Mouse (Mus musculus) megakaryocyte, embryonic 14.5 days (primary cell): ENCODE measurements at regions not wholly inside any gene's neighbourhood (a gene's known extent, or its start where the extent isn't known, plus 50 kb on each side); places are given as distances from the start of the nearest gene placed in this dataset.

Experiments used
- H3K27me3 ChIP-seq: replicated peaks from 2 replicates; pipeline ENCODE3; 2012; ENCODE audit warnings: inconsistent platforms
- H3K36me3 ChIP-seq: replicated peaks from 2 replicates; pipeline ENCODE3; 2012; ENCODE audit warnings: low read length, inconsistent platforms, mixed read lengths
- H3K4me1 ChIP-seq: 2 replicates; pipeline ENCODE4 v1.6.1; 2012; ENCODE audit warnings: inconsistent platforms
- H3K4me3 ChIP-seq: replicated peaks from 2 replicates; pipeline ENCODE3; 2012; ENCODE audit warnings: moderate library complexity, mild to moderate bottlenecking, inconsistent platforms
- H3K9me3 ChIP-seq: 2 replicates; pipeline ENCODE4 v1.6.1; 2012; ENCODE audit warnings: inconsistent platforms
- FLI1 ChIP-seq: IDR thresholded peaks from 2 replicates; pipeline ENCODE4 v1.6.1; 2012; ENCODE audit warnings: low read length, inconsistent platforms, mixed read lengths
- GATA1 ChIP-seq: IDR thresholded peaks from 3 replicates; pipeline ENCODE4 v1.6.1; 2012; ENCODE audit warnings: mixed read lengths, low read length, inconsistent platforms, borderline replicate concordance

DNA sequence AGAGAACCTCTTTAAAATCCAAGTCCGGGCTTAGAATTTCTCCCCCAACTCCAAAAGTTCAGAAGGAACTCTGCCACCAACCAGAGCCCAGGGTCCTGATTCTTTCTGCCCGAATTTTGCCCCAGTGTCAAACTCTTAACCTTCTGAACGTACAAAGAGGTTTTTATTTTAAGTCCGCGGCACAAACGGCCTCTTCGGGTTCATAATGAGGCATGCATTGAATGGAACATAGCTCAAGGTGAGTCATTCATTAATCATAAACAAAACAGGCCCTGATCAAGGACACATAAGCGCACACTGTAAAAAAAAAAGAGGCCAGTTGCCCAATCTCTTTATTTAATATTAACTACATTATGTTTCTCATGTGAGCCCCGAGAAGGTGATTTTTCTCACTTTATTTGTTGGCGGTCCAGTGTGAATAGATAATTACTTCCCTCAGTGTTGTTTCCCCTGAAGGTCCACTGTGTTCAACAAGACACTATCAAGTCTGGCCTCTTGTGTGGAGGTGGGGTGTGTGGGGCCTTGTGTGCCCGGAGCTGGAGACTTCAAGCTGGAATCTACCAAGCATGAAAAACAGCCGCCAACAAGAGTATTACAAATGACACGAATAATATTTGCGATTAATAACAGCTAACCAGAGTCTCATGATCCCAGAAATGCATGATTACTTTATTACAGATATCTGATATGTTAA, 241.1 kb upstream of the Sall1 start:
- Histone ChIP-seq H3K27me3 (no peaks in the 10 kb centered on the region), H3K9me3 (peaks cover 51% of the 10 kb centered on the region), H3K4me3 (no peak overlapping the region), H3K4me1 (no peaks in the 10 kb centered on the region), H3K36me3 (no peaks in the 10 kb centered on the region)
- no peak for TF ChIP-seq GATA1
- TF ChIP-seq FLI1, result no peak

DNA sequence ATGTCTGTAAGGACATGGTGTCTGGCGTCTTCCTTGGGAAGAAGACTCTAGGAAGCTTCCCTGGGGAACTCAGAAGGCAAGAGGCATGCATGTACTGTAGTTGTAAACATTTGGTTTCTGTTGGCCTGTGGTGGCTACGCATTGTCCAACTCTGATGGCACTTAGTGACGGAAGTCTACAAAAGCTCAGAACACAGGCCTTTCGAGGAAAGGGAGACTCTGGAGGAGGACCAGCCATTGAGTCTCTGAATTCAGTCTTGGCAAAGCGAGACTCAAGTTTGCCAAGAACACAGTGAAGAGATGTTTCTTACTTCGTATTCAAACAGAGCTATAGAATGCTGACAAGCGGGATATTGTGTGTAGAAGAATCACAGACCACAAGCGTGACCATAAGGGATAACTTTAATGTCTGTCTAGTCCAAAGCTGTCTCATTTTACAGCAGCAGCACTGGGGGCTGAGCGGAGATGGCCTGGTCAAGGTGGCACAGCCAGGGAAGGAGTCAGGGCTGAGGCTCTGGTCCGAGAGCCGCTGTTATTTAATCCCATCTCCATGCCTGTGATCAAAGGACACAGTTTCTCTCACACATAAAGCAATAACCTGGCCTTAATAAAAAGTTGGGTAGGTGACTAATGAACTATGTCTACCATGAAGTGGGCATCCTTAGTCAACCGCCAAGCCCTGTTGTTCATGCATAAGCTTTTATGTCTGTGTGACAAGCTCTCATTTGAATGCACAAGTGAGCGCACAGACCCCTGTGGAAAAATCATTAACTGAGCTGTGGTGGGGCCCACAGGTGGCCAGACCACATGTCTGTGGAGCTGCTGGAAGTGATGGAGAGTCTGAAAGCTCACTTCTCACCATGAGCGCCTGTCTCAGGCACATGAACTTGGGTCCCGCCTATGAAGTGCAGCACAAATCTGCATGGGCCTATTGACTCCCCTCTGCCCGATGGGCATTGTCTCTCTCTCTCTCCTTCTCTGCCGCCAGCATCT, 239.4 kb upstream of the Sall1 start:
- no peak overlapping the region for H3K4me3 ChIP-seq
- no peaks in the 10 kb centered on the region for H3K27me3 ChIP-seq
- H3K4me1 ChIP-seq, result no peaks in the 10 kb centered on the region
- H3K9me3 ChIP-seq, result peaks cover 38% of the 10 kb centered on the region
- TF ChIP-seq FLI1, result no peak
- no peak for TF ChIP-seq GATA1
- H3K36me3 ChIP-seq, result no peaks in the 10 kb centered on the region

DNA sequence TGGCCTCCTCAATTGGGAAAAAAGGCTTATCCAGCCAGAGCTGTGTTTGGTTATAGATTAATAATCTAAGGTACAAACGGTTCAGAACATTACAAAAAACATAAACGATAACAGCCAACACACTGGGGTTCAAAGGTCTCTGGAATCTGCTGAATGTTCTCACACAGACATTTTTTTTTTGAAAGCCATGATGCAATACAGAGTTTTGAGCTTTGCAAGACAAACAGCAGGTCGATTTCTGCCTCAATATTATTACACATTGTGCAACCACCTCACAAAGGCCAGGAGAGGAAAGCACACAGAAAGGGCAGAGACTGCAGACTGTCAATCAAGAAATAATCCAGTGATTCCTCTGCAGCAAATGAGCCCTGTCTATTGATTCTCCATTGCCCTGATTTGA, 235.9 kb upstream of the Sall1 start:
- Histone ChIP-seq H3K4me1 (no peaks in the 10 kb centered on the region), H3K4me3 (no peak overlapping the region), H3K27me3 (no peaks in the 10 kb centered on the region), H3K9me3 (peaks cover 34% of the 10 kb centered on the region), H3K36me3 (no peaks in the 10 kb centered on the region)
- TF ChIP-seq GATA1, result no peak
- TF ChIP-seq FLI1, result no peak

DNA sequence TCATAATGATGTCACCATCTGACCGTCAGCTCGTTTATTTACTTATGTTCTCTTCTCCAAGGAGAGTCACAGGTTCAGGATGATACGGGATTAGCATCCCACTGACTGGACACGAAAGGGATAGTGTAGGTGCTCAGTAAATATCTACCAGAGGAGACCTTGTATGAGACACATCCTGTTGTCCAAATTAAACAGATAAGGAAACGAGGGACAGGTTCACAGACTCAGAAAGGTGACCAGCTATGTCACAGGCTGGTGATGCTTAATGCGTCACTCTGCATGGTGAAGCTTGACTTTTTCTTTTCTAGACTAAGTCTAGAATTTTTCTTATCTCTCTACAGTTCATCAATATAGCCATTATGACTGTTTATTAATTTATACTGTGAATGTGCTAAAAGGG, 235.2 kb upstream of the Sall1 start:
- H3K4me1 ChIP-seq, result no peaks in the 10 kb centered on the region
- H3K27me3 ChIP-seq, result no peaks in the 10 kb centered on the region
- H3K36me3 ChIP-seq, result no peaks in the 10 kb centered on the region
- no peak for TF ChIP-seq FLI1
- no peak for TF ChIP-seq GATA1
- H3K4me3 ChIP-seq, result no peak overlapping the region
- peaks cover 31% of the 10 kb centered on the region for H3K9me3 ChIP-seq

DNA sequence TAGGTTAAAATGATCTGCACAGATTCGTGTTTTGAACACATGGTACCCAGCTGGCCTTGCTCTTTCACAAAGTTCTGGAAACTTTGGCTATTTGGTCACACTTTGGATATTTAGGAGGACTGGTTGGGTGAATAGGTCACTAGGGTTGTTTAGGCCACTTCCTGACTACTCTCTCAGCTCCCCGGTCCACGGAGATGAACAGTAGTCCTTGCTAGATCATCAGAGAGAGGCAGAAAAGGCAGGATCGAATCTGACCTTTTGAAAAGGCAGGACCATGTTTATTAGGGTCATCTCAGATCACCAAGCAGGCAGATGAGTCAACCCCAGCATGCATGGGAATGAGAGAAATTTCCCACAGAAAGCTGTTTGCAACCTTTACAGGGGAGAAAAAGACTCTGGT, 229.3 kb upstream of the Sall1 start:
- no peaks in the 10 kb centered on the region for H3K4me1 ChIP-seq
- peaks cover 13% of the 10 kb centered on the region for H3K27me3 ChIP-seq
- no peak overlapping the region for H3K4me3 ChIP-seq
- H3K36me3 ChIP-seq, result no peaks in the 10 kb centered on the region
- TF ChIP-seq FLI1, result no peak
- TF ChIP-seq GATA1, result no peak
- H3K9me3 ChIP-seq, result peaks cover 12% of the 10 kb centered on the region

DNA sequence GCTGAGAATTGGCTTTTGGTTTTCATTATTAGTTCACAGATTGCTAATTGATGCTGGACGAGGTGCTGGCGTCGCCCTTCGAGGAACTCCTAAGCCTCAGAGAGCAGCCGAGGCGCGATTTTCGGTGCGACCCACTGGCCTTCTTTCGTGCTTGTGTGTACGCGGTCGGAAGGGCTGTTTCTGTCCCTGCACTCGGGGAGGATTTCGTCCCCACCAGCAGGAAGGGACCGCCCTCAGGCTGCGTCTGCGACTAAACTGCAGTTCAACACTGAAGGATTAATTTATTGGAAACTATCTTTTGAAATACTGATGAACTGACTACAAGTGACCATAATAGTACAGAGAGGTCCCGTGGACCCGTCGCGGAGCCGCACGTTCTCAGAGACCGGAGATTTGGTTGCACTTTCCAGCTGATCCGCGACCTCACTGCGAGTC, 228.4 kb upstream of the Sall1 start:
- Histone ChIP-seq H3K27me3 (peaks cover 13% of the 10 kb centered on the region), H3K36me3 (no peaks in the 10 kb centered on the region), H3K4me3 (peak overlapping the region; percentile 67), H3K9me3 (peaks cover 12% of the 10 kb centered on the region), H3K4me1 (no peaks in the 10 kb centered on the region)
- TF ChIP-seq FLI1 (no peak), GATA1 (no peak)

DNA sequence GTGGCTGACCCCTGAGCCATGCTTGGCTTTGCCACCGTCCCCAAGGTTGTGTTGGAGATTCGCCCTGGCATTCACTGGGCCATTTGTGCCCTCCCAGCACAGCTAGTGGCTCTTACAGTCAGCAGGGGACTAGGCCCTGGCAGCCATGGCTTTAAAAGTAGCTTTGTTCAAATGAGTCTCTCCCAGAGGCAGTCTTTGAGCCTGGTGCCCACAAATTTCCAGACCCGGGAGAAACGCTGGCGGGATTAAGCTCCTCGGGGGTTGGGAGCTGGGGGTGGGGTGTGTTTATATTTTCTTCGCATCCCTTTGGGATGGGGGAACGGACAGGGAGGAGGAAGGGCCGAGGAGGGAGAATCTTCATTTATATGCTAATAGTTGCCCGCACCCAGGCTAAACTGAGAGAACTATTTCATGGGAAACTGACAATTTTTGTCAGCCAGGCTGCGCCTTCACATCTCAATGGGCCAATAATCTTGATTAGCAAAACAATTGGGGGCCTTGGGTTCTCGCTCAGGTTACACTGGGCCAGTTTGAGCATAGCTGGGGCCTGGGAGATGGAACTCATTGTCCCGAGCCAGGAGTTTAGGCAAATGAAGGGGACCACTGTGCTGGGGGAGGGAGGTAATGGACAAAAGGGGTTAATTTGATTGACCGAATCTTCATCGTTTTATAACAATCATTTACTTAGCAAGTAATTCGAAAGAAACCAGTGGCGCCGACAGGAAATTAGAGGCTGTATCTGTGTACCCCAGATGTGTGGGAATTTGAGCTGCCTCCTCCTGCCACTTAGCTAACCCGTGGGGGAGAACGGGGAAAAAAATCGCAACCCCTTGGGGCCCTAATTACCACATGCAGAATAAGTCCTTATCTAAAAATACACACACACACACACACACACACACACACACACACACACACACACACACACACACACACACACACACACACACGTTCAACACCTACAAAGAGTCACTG, 227.7 kb upstream of the Sall1 start:
- Histone ChIP-seq H3K9me3 (peaks cover 12% of the 10 kb centered on the region), H3K27me3 (peaks cover 13% of the 10 kb centered on the region), H3K4me3 (no peak overlapping the region), H3K4me1 (no peaks in the 10 kb centered on the region), H3K36me3 (no peaks in the 10 kb centered on the region)
- TF ChIP-seq GATA1 (no peak), FLI1 (no peak)

DNA sequence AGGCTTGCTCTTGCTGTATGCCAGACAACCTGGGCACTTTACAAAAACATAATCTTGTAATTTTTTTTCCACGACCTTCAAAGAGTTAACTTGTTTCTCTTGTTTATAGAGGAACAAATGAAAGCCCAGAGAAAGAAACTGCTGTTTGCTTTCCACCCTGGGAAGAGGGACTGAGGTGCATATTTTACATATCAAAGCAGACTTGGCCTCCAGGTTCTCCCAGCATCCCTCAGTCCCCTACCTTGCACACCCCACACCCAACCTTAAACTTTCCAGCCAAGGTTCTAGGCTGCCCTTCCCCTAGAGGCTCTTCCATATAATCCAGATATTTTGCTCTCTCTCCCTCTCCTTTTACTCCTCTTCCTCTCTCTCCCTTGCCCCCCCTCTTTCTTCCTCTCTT, 226.0 kb upstream of the Sall1 start:
- Histone ChIP-seq H3K36me3 (no peaks in the 10 kb centered on the region), H3K4me1 (no peaks in the 10 kb centered on the region), H3K4me3 (no peak overlapping the region), H3K9me3 (peaks cover 9% of the 10 kb centered on the region), H3K27me3 (peaks cover 13% of the 10 kb centered on the region)
- TF ChIP-seq FLI1, result no peak
- no peak for TF ChIP-seq GATA1

DNA sequence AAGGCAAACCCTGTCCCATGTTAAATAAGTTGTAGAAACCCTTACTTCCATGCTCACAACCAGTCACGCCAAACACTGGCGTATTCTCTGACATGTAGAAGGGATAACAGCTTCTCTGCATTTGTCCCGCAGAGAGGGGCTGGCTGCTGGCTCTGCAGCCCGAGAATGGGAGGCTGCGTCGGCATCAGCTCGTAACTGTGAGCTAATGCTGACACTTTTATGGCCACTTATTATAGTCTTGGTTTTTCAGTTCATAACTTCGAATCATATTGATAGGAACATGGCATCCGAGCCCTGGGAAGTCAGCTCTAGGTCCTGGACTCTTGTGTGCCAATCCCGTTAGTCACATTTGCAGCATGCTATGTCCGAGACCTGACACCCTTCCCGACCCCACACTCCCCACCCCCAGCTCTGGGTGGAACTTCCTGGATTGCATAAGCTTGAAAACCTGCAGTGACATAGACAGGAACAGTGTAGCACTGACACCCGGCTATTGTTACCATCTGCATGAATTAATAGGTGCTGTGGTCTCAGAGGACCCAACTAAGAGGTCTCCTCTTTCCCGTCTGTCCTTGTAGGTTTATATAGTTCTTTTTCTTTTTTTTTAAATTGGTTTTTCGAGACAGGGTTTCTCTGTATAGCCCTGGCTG, 217.3 kb upstream of the Sall1 start:
- H3K36me3 ChIP-seq, result no peaks in the 10 kb centered on the region
- H3K4me1 ChIP-seq, result no peaks in the 10 kb centered on the region
- H3K9me3 ChIP-seq, result peaks cover 29% of the 10 kb centered on the region; the same call in 1 of the 2 replicates
- no peak overlapping the region for H3K4me3 ChIP-seq
- no peak for TF ChIP-seq FLI1
- TF ChIP-seq GATA1, result no peak
- no peaks in the 10 kb centered on the region for H3K27me3 ChIP-seq
